Mouse (Mus musculus) heart, adult 2 months (tissue): Measurements from ENCODE around the gene Ttc23. TPM values are rescaled to one million over a fixed set of nuclear protein-coding genes. Genes with fewer than 3 reads are reported as not detected.

Source experiments
- DNase-seq, 2 experiments: peaks; one replicate each; pipeline ENCODE4 v3.0.0; 2021
- H3K27ac ChIP-seq: fragments of 200-600 bp; 2 replicates; pipeline ENCODE4 v1.8.1; 2022
- H3K27me3 ChIP-seq: fragments of 200-500 bp; 2 replicates; pipeline ENCODE4 v1.6.1; 2012; ENCODE audit warnings: mild to moderate bottlenecking, low read length, inconsistent platforms, mixed read lengths; ENCODE audit not compliant: control insufficient read depth, insufficient read depth
- H3K36me3 ChIP-seq: fragments of 200-500 bp; 2 replicates; pipeline ENCODE4 v1.6.1; 2012; ENCODE audit warnings: low read length, inconsistent platforms; ENCODE audit not compliant: control insufficient read depth, insufficient read depth
- H3K4me1 ChIP-seq: fragments of 200-500 bp; 2 replicates; pipeline ENCODE4 v1.6.1; 2011; ENCODE audit warnings: low read length; ENCODE audit not compliant: control insufficient read depth, insufficient read depth
- H3K4me3 ChIP-seq: fragments of 200-600 bp; 2 replicates; pipeline ENCODE4 v1.8.1; 2022
- H3K79me2 ChIP-seq: fragments of 200-500 bp; replicated peaks from 2 replicates; pipeline ENCODE4 v1.6.1; 2012; ENCODE audit warnings: mild to moderate bottlenecking, inconsistent platforms, low read length, moderate library complexity, mixed read lengths; ENCODE audit not compliant: control insufficient read depth, insufficient read depth
- H3K9ac ChIP-seq: fragments of 200-500 bp; 2 replicates; pipeline ENCODE4 v1.6.1; 2012; ENCODE audit warnings: low read depth, mild to moderate bottlenecking, control low read depth, inconsistent platforms, low read length, mixed read lengths
- CTCF ChIP-seq: fragments of 200-600 bp; IDR thresholded peaks from 2 replicates; pipeline ENCODE4 v1.8.1; 2022; ENCODE audit warnings: antibody characterized with exemption, mild to moderate bottlenecking, moderate library complexity
- EP300 ChIP-seq: fragments of 200-500 bp; IDR thresholded peaks from 2 replicates; pipeline ENCODE4 v1.6.1; 2011; ENCODE audit warnings: low read depth, low read length, control low read depth; ENCODE audit not compliant: insufficient read depth
- POLR2A ChIP-seq: fragments of 200-500 bp; IDR thresholded peaks from 2 replicates; pipeline ENCODE4 v1.6.1; 2011; ENCODE audit warnings: mild to moderate bottlenecking, low read depth, low read length, control low read depth; ENCODE audit not compliant: insufficient read depth
- whole genome bisulfite sequencing: fragments of 180-500 bp; shearing (Covaris S2); methylation state at CpG from one replicate; pipeline ENCODE4 v1.1.7; 2018; 5-methylcytosine and 5-hydroxymethylcytosine counted together
- intact Hi-C: fragments of 180-260 bp; cut with DNase I; formaldehyde crosslinking; loops from one replicate; pipeline ENCODE4 v1.15.1; 2025
- polyA plus RNA-seq: library from polyadenylated mRNA; depleted of rRNA; stranded (reverse); fragments of >200 nt; gene quantifications from 2 replicates; pipeline ENCODE4 v1.2.3, GENCODE M21; 2012
- total RNA-seq, 2 experiments: library from RNA; stranded (reverse); gene quantifications; 2 replicates each; pipeline ENCODE4 v1.2.3; 2021

Gene Ttc23
- total and polyA plus RNA-seq, 3 experiments, result 3.6 to 20.7 (median 18.6) TPM

GRCm38 (mm10) chr7:67791256-67791655 is 144.0 kb downstream of the Ttc23 start:
- no peak for DNase-seq
- 57% methylated on average over 7 of the region's 7 CpGs for WGBS

DNA sequence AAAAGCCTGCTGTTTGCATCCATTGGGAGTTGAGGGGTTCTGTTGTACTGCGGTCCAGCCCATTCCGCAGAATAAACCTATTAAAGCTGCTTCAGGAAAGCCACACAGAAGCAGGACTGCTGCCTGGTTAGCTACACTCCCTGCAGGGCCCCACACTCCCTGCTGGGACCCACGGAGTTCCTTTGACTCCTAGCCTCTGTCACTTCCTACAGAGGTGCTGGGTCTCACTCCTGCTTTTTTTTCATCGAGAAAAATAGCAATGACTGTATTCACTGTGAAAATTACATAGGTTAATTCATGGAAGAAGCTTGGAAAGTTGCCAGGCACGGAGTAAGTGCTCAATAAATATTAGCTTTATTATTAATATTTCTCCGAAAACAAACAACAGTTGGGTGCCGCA is 146.2 kb downstream of the Ttc23 start:
- DNase-seq, result no peak
- no peak overlapping the region for H3K9ac ChIP-seq
- H3K4me3 ChIP-seq, result no peak overlapping the region
- peaks cover 2% of the 10 kb centered on the region; the same call in 1 of the 2 replicates for H3K4me1 ChIP-seq
- no peak overlapping the region for H3K27ac ChIP-seq
- H3K79me2 ChIP-seq, result no peaks in the 10 kb centered on the region
- TF ChIP-seq CTCF (no peak), EP300 (no peak), POLR2A (no peak)
- no peaks in the 10 kb centered on the region for H3K36me3 ChIP-seq
- H3K27me3 ChIP-seq, result no peaks in the 10 kb centered on the region
- 78% methylated on average over 7 of the region's 7 CpGs for WGBS
- intact Hi-C loops, result no loop called here

More at GRCm38 (mm10) chr7:67791256-67791655, 144.0 kb downstream of the Ttc23 start:
- no peak overlapping the region for H3K27ac ChIP-seq
- H3K4me1 ChIP-seq, result peaks cover 2% of the 10 kb centered on the region; the same call in 1 of the 2 replicates
- intact Hi-C loops, result no loop called here
- H3K27me3 ChIP-seq, result no peaks in the 10 kb centered on the region
- H3K4me3 ChIP-seq, result no peak overlapping the region
- no peaks in the 10 kb centered on the region for H3K79me2 ChIP-seq
- no peak overlapping the region for H3K9ac ChIP-seq
- no peak for TF ChIP-seq POLR2A
- TF ChIP-seq EP300, result no peak
- TF ChIP-seq CTCF, result no peak
- no peaks in the 10 kb centered on the region for H3K36me3 ChIP-seq

DNA sequence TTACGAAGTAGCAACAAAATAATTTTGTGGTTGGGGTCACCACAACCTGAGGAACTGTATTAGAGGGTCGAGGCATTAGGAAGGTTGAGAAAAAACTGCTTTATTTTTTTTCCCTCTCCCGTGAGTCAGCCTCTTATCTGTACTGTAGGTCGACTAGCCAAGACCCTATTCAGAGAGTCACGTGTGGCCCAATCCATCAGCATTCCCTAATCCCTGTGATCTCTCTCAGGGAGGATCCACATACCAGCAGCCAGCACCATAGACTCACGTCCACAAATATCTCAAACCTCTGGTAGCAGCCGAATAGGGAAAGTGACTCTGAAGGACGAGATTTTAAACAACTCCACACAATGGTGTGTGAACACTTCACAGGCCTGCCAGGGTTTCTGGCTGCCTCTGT is 149.9 kb downstream of the Ttc23 start:
- H3K36me3 ChIP-seq, result no peaks in the 10 kb centered on the region
- TF ChIP-seq POLR2A, result no peak
- no peak for TF ChIP-seq CTCF
- no peak for TF ChIP-seq EP300
- no peaks in the 10 kb centered on the region for H3K27me3 ChIP-seq
- H3K4me3 ChIP-seq, result no peak overlapping the region
- H3K4me1 ChIP-seq, result no peaks in the 10 kb centered on the region
- H3K27ac ChIP-seq, result no peak overlapping the region
- H3K79me2 ChIP-seq, result no peaks in the 10 kb centered on the region
- no peak overlapping the region for H3K9ac ChIP-seq
- intact Hi-C loops, result no loop called here
- no peak for DNase-seq
- WGBS, result 23% methylated on average over 8 of the region's 8 CpGs

DNA sequence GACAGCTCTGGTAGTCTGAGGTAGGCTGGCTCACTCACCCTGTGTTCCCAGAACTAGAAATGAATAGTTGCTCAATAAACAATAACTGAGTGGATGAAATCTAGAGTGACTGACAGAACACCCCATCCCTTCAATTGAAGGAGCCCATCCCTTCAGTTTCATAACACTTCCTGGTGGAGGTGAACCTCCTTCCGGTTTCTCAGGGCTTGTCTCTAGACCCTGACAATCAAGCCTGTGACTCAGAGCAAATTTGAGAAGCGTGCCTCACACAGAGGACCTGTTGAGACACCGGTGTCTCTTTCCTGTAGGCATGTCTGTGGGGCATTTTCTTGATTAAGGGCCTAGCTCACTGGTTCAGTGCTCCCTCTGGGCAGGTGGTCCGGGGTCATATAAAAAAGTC is 151.3 kb downstream of the Ttc23 start:
- TF ChIP-seq EP300, result no peak
- TF ChIP-seq POLR2A, result no peak
- TF ChIP-seq CTCF, result no peak
- no peak overlapping the region for H3K9ac ChIP-seq
- intact Hi-C loops, result no loop called here
- no peak for DNase-seq
- no peaks in the 10 kb centered on the region for H3K27me3 ChIP-seq
- no peaks in the 10 kb centered on the region for H3K79me2 ChIP-seq
- no peak overlapping the region for H3K4me3 ChIP-seq
- 82% methylated on average over 4 of the region's 4 CpGs for WGBS
- no peaks in the 10 kb centered on the region for H3K36me3 ChIP-seq
- no peak overlapping the region for H3K27ac ChIP-seq
- no peaks in the 10 kb centered on the region for H3K4me1 ChIP-seq

DNA sequence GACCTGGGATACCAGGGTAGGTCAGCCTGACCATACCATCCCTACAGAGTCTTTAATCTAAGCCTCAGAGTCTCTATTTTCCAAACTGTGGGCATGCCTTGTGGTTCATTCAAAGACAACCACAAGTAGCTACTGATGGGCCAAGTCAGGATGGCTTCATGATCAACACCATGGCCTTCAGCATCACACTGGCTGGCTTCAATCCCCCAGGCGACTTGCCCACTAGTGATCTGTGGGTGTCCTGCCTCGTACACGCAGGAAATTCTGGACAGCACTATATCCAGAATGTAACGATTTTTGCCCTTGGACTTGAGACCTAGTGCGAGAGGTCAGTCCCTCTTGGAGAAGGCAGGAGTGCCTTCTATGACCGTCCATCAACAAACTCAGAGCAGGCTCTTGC is 153.3 kb downstream of the Ttc23 start:
- H3K36me3 ChIP-seq, result no peaks in the 10 kb centered on the region
- TF ChIP-seq EP300 (no peak), CTCF (no peak)
- H3K79me2 ChIP-seq, result no peaks in the 10 kb centered on the region
- WGBS, result 88% methylated on average over 6 of the region's 6 CpGs
- no peak overlapping the region for H3K9ac ChIP-seq
- intact Hi-C loops, result loop anchor here (5.0 kb wide), 2 partner anchors 327 to 377 kb away; no protein-coding TSS in a partner anchor
- H3K4me1 ChIP-seq, result no peaks in the 10 kb centered on the region
- H3K4me3 ChIP-seq, result no peak overlapping the region
- H3K27me3 ChIP-seq, result no peaks in the 10 kb centered on the region
- H3K27ac ChIP-seq, result no peak overlapping the region
- DNase-seq, result no peak

DNA sequence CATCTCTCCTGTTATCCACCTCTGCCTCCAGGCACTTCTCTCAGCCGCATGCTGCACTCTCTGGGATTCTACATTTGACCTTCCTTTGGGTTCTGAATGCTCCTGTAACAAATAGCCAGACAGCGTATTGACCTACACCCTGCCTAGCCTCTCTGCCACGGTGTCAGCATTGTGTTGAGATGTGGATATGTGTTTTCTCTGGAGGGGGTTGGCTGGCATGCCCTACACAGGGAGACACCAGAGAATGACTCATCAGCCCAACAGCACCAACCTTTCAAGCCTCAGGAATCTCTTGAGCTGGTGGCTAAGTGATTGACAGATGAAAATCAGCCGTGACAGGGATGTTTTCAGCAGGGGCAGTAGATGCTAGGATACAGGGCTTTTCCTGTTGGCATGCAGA is 153.8 kb downstream of the Ttc23 start:
- no peaks in the 10 kb centered on the region for H3K79me2 ChIP-seq
- H3K27ac ChIP-seq, result no peak overlapping the region
- DNase-seq, result no peak
- TF ChIP-seq CTCF, result no peak
- TF ChIP-seq POLR2A, result no peak
- no peak for TF ChIP-seq EP300
- no peaks in the 10 kb centered on the region for H3K27me3 ChIP-seq
- intact Hi-C loops, result loop anchor here (5.0 kb wide), 2 partner anchors 326 to 376 kb away; no protein-coding TSS in a partner anchor
- H3K4me1 ChIP-seq, result no peaks in the 10 kb centered on the region
- no peak overlapping the region for H3K4me3 ChIP-seq
- 75% methylated on average over 4 of the region's 4 CpGs for WGBS
- H3K36me3 ChIP-seq, result no peaks in the 10 kb centered on the region
- H3K9ac ChIP-seq, result no peak overlapping the region
